Mouse (Mus musculus): ENCODE measurements around the gene Hist2h2ab. TPM values are rescaled to one million over a fixed set of nuclear protein-coding genes. Genes with fewer than 3 reads are reported as not detected.
A peak's percentile ranks its signal among the peaks of the same experiment; 100 is the strongest.
"Not testable (repeated sequence)": the region's sequence is repeated elsewhere in the genome, so short reads cannot be mapped to it uniquely, and the experiment has no call there.

The Hist2h2ab gene
- polyA plus RNA-seq, 1 experiment from 2014 or later: 0.98 TPM

- peaks cover 8% of the 10 kb centered on the region for H3K4me1 ChIP-seq
- WGBS: 88% methylated on average over 3 of the region's 3 CpGs
Observed at GRCm38 (mm10) chr3:96207819-96208218, 11.8 kb upstream of the Hist2h2ab start.

GRCm38 (mm10) chr3:96209242-96209641 is 10.4 kb upstream of the Hist2h2ab start:
- Histone ChIP-seq H3K4me3 (no peak overlapping the region), H3K27me3 (ENCODE audit: low read depth, poor library complexity, severe bottlenecking) (no peaks in the 10 kb centered on the region), H3K9me3 (replicated peaks) (no peaks in the 10 kb centered on the region), H3K36me3 (no peaks in the 10 kb centered on the region), H3K27ac (replicated peaks) (no peak overlapping the region; the same call in 1 of the 2 replicates), H3K4me1 (peaks cover 8% of the 10 kb centered on the region)
- 25% methylated on average over 15 of the region's 15 CpGs for WGBS
- peak; percentile 26 for DNase-seq (ENCODE audit: low spot score)

More at GRCm38 (mm10) chr3:96207819-96208218, 11.8 kb upstream of the Hist2h2ab start:
- DNase-seq (ENCODE audit: low spot score): no peak
- no peaks in the 10 kb centered on the region for H3K27me3 ChIP-seq (ENCODE audit: low read depth, poor library complexity, severe bottlenecking)
- H3K27ac ChIP-seq (replicated peaks): no peak overlapping the region
- H3K36me3 ChIP-seq: no peaks in the 10 kb centered on the region
- no peaks in the 10 kb centered on the region for H3K9me3 ChIP-seq (replicated peaks)
- H3K4me3 ChIP-seq: no peak overlapping the region

GRCm38 (mm10) chr3:96219191-96219641 is 449 bp upstream of the Hist2h2ab start:
- under 1% methylated on average over 12 of the region's 12 CpGs for WGBS
- Histone ChIP-seq H3K27me3 (ENCODE audit: low read depth, poor library complexity, severe bottlenecking) (0 out of 2 replicates have a peak, but pooled peaks cover 4% of the 10 kb centered on the region), H3K4me3 (peak overlapping the region; percentile 64), H3K36me3 (no peaks in the 10 kb centered on the region), H3K4me1 (peaks cover 51% of the 10 kb centered on the region), H3K9me3 (replicated peaks) (no peaks in the 10 kb centered on the region), H3K27ac (replicated peaks) (peak overlapping the region; percentile 97)
- peak; percentile 51 for DNase-seq (ENCODE audit: low spot score)

- peaks cover 62% of the 10 kb centered on the region for H3K4me1 ChIP-seq
- DNase-seq (ENCODE audit: low spot score): peak; percentile 60
- under 1% methylated on average over 32 of the region's 47 CpGs for WGBS
Observed at GRCm38 (mm10) chr3:96220131-96220764, 583 bp downstream of the Hist2h2ab start.

GRCm38 (mm10) chr3:96220765-96221639 is 1.3 kb downstream of the Hist2h2ab start, which contains the start of the genes Hist2h2ac and Hist2h2be:
Gene Hist2h2ac (minus strand): TSS chr3:96220880.
Gene Hist2h2be (plus strand): TSS chr3:96221119.
- H3K4me1 ChIP-seq: peaks cover 65% of the 10 kb centered on the region
- H3K27ac ChIP-seq (replicated peaks): peak within 1 kb of the TSS; percentile 97
- peak; percentile 83 for DNase-seq (ENCODE audit: low spot score)
- under 1% methylated on average over 43 of the region's 43 CpGs for WGBS
- peak within 1 kb of the TSS; percentile 64 for H3K4me3 ChIP-seq
- H3K36me3 ChIP-seq: no peaks in the 10 kb centered on the region
- no peaks in the 10 kb centered on the region for H3K27me3 ChIP-seq (ENCODE audit: low read depth, poor library complexity, severe bottlenecking)
- no peaks in the 10 kb centered on the region for H3K9me3 ChIP-seq (replicated peaks)

More at GRCm38 (mm10) chr3:96220131-96220764, 583 bp downstream of the Hist2h2ab start:
- H3K27me3 ChIP-seq (ENCODE audit: low read depth, poor library complexity, severe bottlenecking); H3K9me3 ChIP-seq (replicated peaks); H3K36me3 ChIP-seq: not testable (repeated sequence)
- H3K4me3 ChIP-seq: peak overlapping the region; percentile 64
- peak overlapping the region; percentile 97 for H3K27ac ChIP-seq (replicated peaks)

GRCm38 (mm10) chr3:96221640-96222038 is 2.0 kb downstream of the Hist2h2ab start:
- Histone ChIP-seq H3K27ac (replicated peaks) (peak overlapping the region; percentile 97), H3K4me3 (peak overlapping the region; percentile 64), H3K27me3 (ENCODE audit: low read depth, poor library complexity, severe bottlenecking) (no peaks in the 10 kb centered on the region), H3K4me1 (peaks cover 67% of the 10 kb centered on the region), H3K9me3 (replicated peaks) (no peaks in the 10 kb centered on the region), H3K36me3 (no peaks in the 10 kb centered on the region)
- peak; percentile 26 for DNase-seq (ENCODE audit: low spot score)
- 16% methylated on average over 9 of the region's 9 CpGs for WGBS

- Histone ChIP-seq H3K36me3 (no peaks in the 10 kb centered on the region), H3K4me1 (peaks cover 75% of the 10 kb centered on the region), H3K4me3 (peak overlapping the region; percentile 64), H3K27ac (replicated peaks) (peak overlapping the region; percentile 97; the same call in 1 of the 2 replicates), H3K27me3 (ENCODE audit: low read depth, poor library complexity, severe bottlenecking) (no peaks in the 10 kb centered on the region), H3K9me3 (replicated peaks) (no peaks in the 10 kb centered on the region)
- no peak for DNase-seq (ENCODE audit: low spot score)
- WGBS: 95% methylated on average over 4 of the region's 4 CpGs
Observed at GRCm38 (mm10) chr3:96222774-96223173, 3.1 kb downstream of the Hist2h2ab start.

- 14% methylated on average over 2 of the region's 2 CpGs for WGBS
- Histone ChIP-seq H3K4me3 (no peak overlapping the region), H3K27me3 (ENCODE audit: low read depth, poor library complexity, severe bottlenecking) (no peaks in the 10 kb centered on the region), H3K27ac (replicated peaks) (peak overlapping the region; percentile 30; the same call in 1 of the 2 replicates), H3K4me1 (peaks cover 61% of the 10 kb centered on the region), H3K36me3 (no peaks in the 10 kb centered on the region), H3K9me3 (replicated peaks) (no peaks in the 10 kb centered on the region)
- DNase-seq (ENCODE audit: low spot score): no peak
Observed at GRCm38 (mm10) chr3:96225421-96225820, 5.8 kb downstream of the Hist2h2ab start.

- peak overlapping the region; percentile 23; the same call in 1 of the 2 replicates for H3K27ac ChIP-seq (replicated peaks)
- DNase-seq (ENCODE audit: low spot score): no peak
- H3K27me3 ChIP-seq (ENCODE audit: low read depth, poor library complexity, severe bottlenecking): no peaks in the 10 kb centered on the region
- H3K9me3 ChIP-seq (replicated peaks): no peaks in the 10 kb centered on the region
- no peaks in the 10 kb centered on the region for H3K36me3 ChIP-seq
- WGBS: 77% methylated on average over 8 of the region's 8 CpGs
- H3K4me3 ChIP-seq: no peak overlapping the region
- peaks cover 51% of the 10 kb centered on the region for H3K4me1 ChIP-seq
Observed at GRCm38 (mm10) chr3:96226695-96227648, 7.3 kb downstream of the Hist2h2ab start.

- DNase-seq (ENCODE audit: low spot score): no peak
- Histone ChIP-seq H3K4me1 (peaks cover 35% of the 10 kb centered on the region), H3K9me3 (replicated peaks) (no peaks in the 10 kb centered on the region), H3K36me3 (no peaks in the 10 kb centered on the region), H3K27me3 (ENCODE audit: low read depth, poor library complexity, severe bottlenecking) (no peaks in the 10 kb centered on the region), H3K27ac (replicated peaks) (no peak overlapping the region), H3K4me3 (no peak overlapping the region)
- 77% methylated on average over 2 of the region's 2 CpGs for WGBS
Observed at GRCm38 (mm10) chr3:96228828-96229227, 9.2 kb downstream of the Hist2h2ab start.

GRCm38 (mm10) chr3:96230404-96230803 is 10.7 kb downstream of the Hist2h2ab start:
- Histone ChIP-seq H3K36me3 (no peaks in the 10 kb centered on the region), H3K4me1 (peaks cover 19% of the 10 kb centered on the region), H3K9me3 (replicated peaks) (no peaks in the 10 kb centered on the region), H3K27ac (replicated peaks) (no peak overlapping the region), H3K27me3 (ENCODE audit: low read depth, poor library complexity, severe bottlenecking) (no peaks in the 10 kb centered on the region), H3K4me3 (no peak overlapping the region)
- 90% methylated on average over 2 of the region's 2 CpGs for WGBS
- no peak for DNase-seq (ENCODE audit: low spot score)
